Mouse (Mus musculus) lung, postnatal 4 days (tissue): Measurements from ENCODE around the gene Cd3e.
A peak's percentile ranks its signal among the peaks of the same experiment; 100 is the strongest.
"Not testable (repeated sequence)": the region's sequence is repeated elsewhere in the genome, so short reads cannot be mapped to it uniquely, and the experiment has no call there.

ENCODE experiments used
- DNase-seq, 2 experiments: peaks; one replicate each; pipeline ENCODE4 v3.0.0; 2021

Gene Cd3e

GRCm38 (mm10) chr9:45009180-45010078, at the start of gene Cd3e:
Cd3e (minus strand) TSS chr9:45009627.
- no peak for DNase-seq

- DNase-seq: no peak
Observed at GRCm38 (mm10) chr9:45058304-45058940, 49.0 kb upstream of the Cd3e start.

GRCm38 (mm10) chr9:45055082-45055713, 45.8 kb upstream of the Cd3e start, which contains the start of gene Mpzl3:
Mpzl3 (plus strand) TSS chr9:45055186.
- peak; percentile 89 for DNase-seq

GRCm38 (mm10) chr9:45050301-45050700, 40.9 kb upstream of the Cd3e start:
- no peak for DNase-seq

GRCm38 (mm10) chr9:45049731-45050130, 40.3 kb upstream of the Cd3e start:
- DNase-seq: no peak

GRCm38 (mm10) chr9:45048511-45048910, 39.1 kb upstream of the Cd3e start:
- peak in 1 of 2 experiments; percentile 30 for DNase-seq

- DNase-seq: no peak
Observed at GRCm38 (mm10) chr9:45046973-45047372, 37.5 kb upstream of the Cd3e start.

- DNase-seq: peak in 1 of 2 experiments; percentile 12
Observed at GRCm38 (mm10) chr9:45042947-45043346, 33.5 kb upstream of the Cd3e start.

- peak; percentile 70 to 78 for DNase-seq
Observed at GRCm38 (mm10) chr9:45042056-45042720, 32.8 kb upstream of the Cd3e start.

GRCm38 (mm10) chr9:45041131-45041838, 31.9 kb upstream of the Cd3e start:
- DNase-seq: peak; percentile 22 to 36

GRCm38 (mm10) chr9:45040066-45040845, 30.8 kb upstream of the Cd3e start:
- peak in 1 of 2 experiments; percentile 29 for DNase-seq

GRCm38 (mm10) chr9:45039499-45039898, 30.1 kb upstream of the Cd3e start, which contains the start of gene Mpzl2:
Mpzl2 (plus strand) TSS chr9:45039799.
- no peak for DNase-seq

GRCm38 (mm10) chr9:45037803-45038202, 28.4 kb upstream of the Cd3e start:
- DNase-seq: not testable (repeated sequence)

- DNase-seq: no peak
Observed at GRCm38 (mm10) chr9:45034526-45034925, 25.1 kb upstream of the Cd3e start.

- DNase-seq: no peak
Observed at GRCm38 (mm10) chr9:45032261-45032660, 22.8 kb upstream of the Cd3e start.

GRCm38 (mm10) chr9:45030341-45030740, 20.9 kb upstream of the Cd3e start:
- DNase-seq: peak in 1 of 2 experiments; percentile 4

GRCm38 (mm10) chr9:45027376-45027775, 17.9 kb upstream of the Cd3e start:
- no peak for DNase-seq

- no peak for DNase-seq
Observed at GRCm38 (mm10) chr9:45024187-45024586, 14.8 kb upstream of the Cd3e start.

- no peak for DNase-seq
Observed at GRCm38 (mm10) chr9:45023638-45024037, 14.2 kb upstream of the Cd3e start.

- DNase-seq: peak in 1 of 2 experiments; percentile 73
Observed at GRCm38 (mm10) chr9:45022800-45023199, 13.4 kb upstream of the Cd3e start.

- no peak for DNase-seq
Observed at GRCm38 (mm10) chr9:45018031-45018430, 8.6 kb upstream of the Cd3e start.
